Mouse (Mus musculus) urinary bladder, adult 18-20 months (tissue): ENCODE data around the gene Olfr165.
"Not testable (repeated sequence)": the region's sequence is repeated elsewhere in the genome, so short reads cannot be mapped to it uniquely, and the experiment has no call there.

Experiments used
- DNase-seq, 2 experiments: peaks; one replicate each; pipeline ENCODE4 v3.0.0; 2022; ENCODE audit warnings: low spot score in 2 of 2, mixed read lengths in 2 of 2

Olfr165 gene

GRCm38 (mm10) chr16:19423034-19423433 lies at the start of gene Olfr165:
TSS of gene Olfr165 (minus strand) at chr16:19423134.
- DNase-seq: no peak

DNA sequence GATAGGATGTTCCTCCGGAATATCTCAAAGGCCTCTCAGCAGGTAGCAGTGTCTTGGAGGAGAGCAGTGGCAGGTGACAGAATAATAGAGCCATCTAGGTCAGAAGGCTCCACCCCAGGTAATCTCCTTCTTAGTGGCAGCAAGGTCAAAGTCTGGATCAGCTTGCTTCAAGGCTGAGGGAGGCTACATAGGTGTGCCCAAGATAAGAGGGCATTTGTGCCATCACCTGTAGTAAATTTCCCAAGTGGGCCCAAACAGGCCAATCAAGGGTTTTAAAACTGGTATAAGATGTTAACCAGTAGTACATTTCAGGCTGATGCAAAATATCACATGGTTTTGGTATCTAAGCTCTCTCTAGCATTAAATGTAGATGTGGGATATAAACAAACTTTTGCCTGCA lies 41.4 kb upstream of the Olfr165 start:
- DNase-seq: no peak

DNA sequence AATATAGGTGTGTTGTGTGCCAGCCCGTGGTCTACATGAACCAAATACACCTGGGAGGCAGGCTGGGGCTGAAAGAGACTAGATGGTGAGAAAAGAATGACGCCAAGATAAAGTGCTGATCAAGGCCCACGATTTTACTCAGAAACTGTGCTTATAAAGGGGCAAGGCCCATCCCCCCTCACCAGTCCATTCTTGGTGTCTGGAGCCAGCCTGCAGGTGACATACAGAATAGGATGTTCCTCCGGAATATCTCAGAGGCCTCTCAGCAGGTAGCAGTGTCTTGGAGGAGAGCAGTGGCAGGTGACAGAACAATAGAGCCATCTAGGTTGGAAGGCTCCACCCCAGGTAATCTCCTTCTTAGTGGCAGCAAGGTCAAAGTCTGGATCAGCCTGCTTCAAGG lies 35.8 kb upstream of the Olfr165 start:
- DNase-seq: not testable (repeated sequence)

GRCm38 (mm10) chr16:19387984-19388383 lies 35.0 kb downstream of the Olfr165 start:
- no peak for DNase-seq
